Mouse (Mus musculus) limb, embryonic 12.5 days (tissue): ENCODE measurements at regions not wholly inside any gene's neighbourhood (a gene's known extent, or its start where the extent isn't known, plus 50 kb on each side); places are given as distances from the start of the nearest gene placed in this dataset.
"Not testable (repeated sequence)": the region's sequence is repeated elsewhere in the genome, so short reads cannot be mapped to it uniquely, and the experiment has no call there.

Experiments used
- ATAC-seq: fragments of 200-750 bp; cut with Nextera tagmentation; 2 replicates; pipeline ENCODE4 v1.8.0; 2017; ENCODE audit warnings: low read depth, moderate TSS enrichment; ENCODE audit not compliant: insufficient number of reproducible peaks, insufficient read depth, low FRiP score, low TSS enrichment
- H3K27ac ChIP-seq: fragments of 300-500 bp; sonication (generic); 2 replicates; pipeline ENCODE4 v1.5.1; 2016; ENCODE audit warnings: mild to moderate bottlenecking, moderate library complexity
- H3K27me3 ChIP-seq: fragments of 300-500 bp; sonication (generic); 2 replicates; pipeline ENCODE4 v1.6.1; 2016; ENCODE audit warnings: mild to moderate bottlenecking, moderate library complexity
- H3K36me3 ChIP-seq: fragments of 300-500 bp; sonication (generic); 2 replicates; pipeline ENCODE4 v1.6.1; 2016; ENCODE audit warnings: mild to moderate bottlenecking, moderate library complexity
- H3K4me1 ChIP-seq: fragments of 300-500 bp; sonication (generic); replicated peaks from 2 replicates; pipeline ENCODE4 v1.6.1; 2016
- H3K4me2 ChIP-seq: fragments of 300-500 bp; sonication (generic); 2 replicates; pipeline ENCODE4 v1.6.1; 2016; ENCODE audit warnings: mild to moderate bottlenecking, moderate library complexity
- H3K4me3 ChIP-seq: fragments of 300-500 bp; sonication (generic); replicated peaks from 2 replicates; pipeline ENCODE4 v1.5.1; 2016; ENCODE audit warnings: mild to moderate bottlenecking
- H3K9ac ChIP-seq: fragments of 300-500 bp; sonication (generic); replicated peaks from 2 replicates; pipeline ENCODE4 v1.6.1; 2016; ENCODE audit warnings: mild to moderate bottlenecking, moderate library complexity
- H3K9me3 ChIP-seq: fragments of 300-500 bp; sonication (generic); 2 replicates; pipeline ENCODE4 v1.6.1; 2016; ENCODE audit warnings: mild to moderate bottlenecking, moderate library complexity
- WGBS: fragments of 180-500 bp; shearing (Covaris S2); methylation state at CpG from one replicate; pipeline ENCODE4 v1.1.7; 2016; 5-methylcytosine and 5-hydroxymethylcytosine counted together

- H3K4me3 ChIP-seq, H3K9me3 ChIP-seq, H3K36me3 ChIP-seq, H3K27ac ChIP-seq, H3K4me2 ChIP-seq, H3K27me3 ChIP-seq, ATAC-seq, H3K9ac ChIP-seq, H3K4me1 ChIP-seq: not testable (repeated sequence)
- 69% methylated on average over 1 of the region's 1 CpGs for WGBS
Measured at GRCm38 (mm10) chr17:79550409-79550808, 61.3 kb upstream of the Rmdn2 start.

- Histone ChIP-seq H3K4me2 (no peak overlapping the region), H3K27me3 (no peaks in the 10 kb centered on the region), H3K36me3 (no peaks in the 10 kb centered on the region), H3K27ac (no peak overlapping the region), H3K9ac (no peak overlapping the region), H3K4me1 (no peaks in the 10 kb centered on the region), H3K9me3 (no peaks in the 10 kb centered on the region), H3K4me3 (no peak overlapping the region)
- ATAC-seq = no peak
- WGBS = 80% methylated on average over 2 of the region's 2 CpGs
Measured at GRCm38 (mm10) chr17:79553850-79554249, 57.8 kb upstream of the Rmdn2 start.

- Histone ChIP-seq H3K4me2 (no peak overlapping the region), H3K27me3 (no peaks in the 10 kb centered on the region), H3K36me3 (no peaks in the 10 kb centered on the region), H3K27ac (no peak overlapping the region), H3K4me3 (no peak overlapping the region), H3K4me1 (no peaks in the 10 kb centered on the region), H3K9me3 (peaks cover 12% of the 10 kb centered on the region), H3K9ac (no peak overlapping the region)
- ATAC-seq = no peak
- 75% methylated on average over 1 of the region's 1 CpGs for WGBS
Measured at GRCm38 (mm10) chr17:79555593-79555992, 56.1 kb upstream of the Rmdn2 start.
